Mouse (Mus musculus): ENCODE data around the gene Col5a3. TPM values are rescaled to one million over a fixed set of nuclear protein-coding genes. Genes with fewer than 3 reads are reported as not detected.

Gene Col5a3
- polyA plus RNA-seq, 1 experiment from 2014 or later, result 2.7 TPM

GRCm38 (mm10) chr9:20757087-20757955 lies 57.5 kb downstream of the Col5a3 start:
- Histone ChIP-seq H3K27me3 (replicated peaks) (no peaks in the 10 kb centered on the region), H3K4me2 (replicated peaks) (no peak overlapping the region), H3K9ac (no peak overlapping the region), H3K27ac (no peak overlapping the region), H3K9me3 (no peaks in the 10 kb centered on the region), H3K4me3 (replicated peaks) (no peak overlapping the region), H3K4me1 (replicated peaks) (no peaks in the 10 kb centered on the region), H3K36me3 (no peaks in the 10 kb centered on the region)
- peak; percentile 76 for ATAC-seq
- 64% methylated on average over 6 of the region's 6 CpGs for WGBS

GRCm38 (mm10) chr9:20756081-20756700 lies 58.7 kb downstream of the Col5a3 start:
- Histone ChIP-seq H3K27ac (no peak overlapping the region), H3K27me3 (replicated peaks) (no peaks in the 10 kb centered on the region), H3K9ac (no peak overlapping the region), H3K9me3 (no peaks in the 10 kb centered on the region), H3K36me3 (no peaks in the 10 kb centered on the region), H3K4me3 (replicated peaks) (no peak overlapping the region), H3K4me1 (replicated peaks) (no peaks in the 10 kb centered on the region), H3K4me2 (replicated peaks) (no peak overlapping the region)
- 84% methylated on average over 4 of the region's 4 CpGs for WGBS
- ATAC-seq, result no peak

GRCm38 (mm10) chr9:20754335-20754734 lies 60.5 kb downstream of the Col5a3 start:
- H3K9me3 ChIP-seq, result no peaks in the 10 kb centered on the region
- H3K27ac ChIP-seq, result no peak overlapping the region
- no peak for ATAC-seq
- H3K27me3 ChIP-seq (replicated peaks), result no peaks in the 10 kb centered on the region
- H3K4me2 ChIP-seq (replicated peaks), result no peak overlapping the region
- H3K4me1 ChIP-seq (replicated peaks), result no peaks in the 10 kb centered on the region
- 79% methylated on average over 2 of the region's 2 CpGs for WGBS
- H3K9ac ChIP-seq, result no peak overlapping the region
- H3K4me3 ChIP-seq (replicated peaks), result no peak overlapping the region
- no peaks in the 10 kb centered on the region for H3K36me3 ChIP-seq

- Histone ChIP-seq H3K4me2 (replicated peaks) (no peak overlapping the region), H3K36me3 (no peaks in the 10 kb centered on the region), H3K9ac (no peak overlapping the region), H3K27ac (no peak overlapping the region), H3K4me1 (replicated peaks) (no peaks in the 10 kb centered on the region), H3K4me3 (replicated peaks) (no peak overlapping the region), H3K9me3 (no peaks in the 10 kb centered on the region), H3K27me3 (replicated peaks) (peaks cover 11% of the 10 kb centered on the region)
- peak; percentile 34; the same call in 1 of the 2 replicates for ATAC-seq
- WGBS, result 55% methylated on average over 6 of the region's 6 CpGs
Measured at GRCm38 (mm10) chr9:20751477-20752029, 63.3 kb downstream of the Col5a3 start.

GRCm38 (mm10) chr9:20749213-20749612 lies 65.7 kb downstream of the Col5a3 start:
- Histone ChIP-seq H3K27me3 (replicated peaks) (peaks cover 34% of the 10 kb centered on the region), H3K4me2 (replicated peaks) (no peak overlapping the region), H3K4me3 (replicated peaks) (no peak overlapping the region), H3K9me3 (no peaks in the 10 kb centered on the region), H3K4me1 (replicated peaks) (0 out of 2 replicates have a peak, but pooled peaks cover 8% of the 10 kb centered on the region), H3K36me3 (no peaks in the 10 kb centered on the region), H3K9ac (no peak overlapping the region), H3K27ac (no peak overlapping the region)
- WGBS, result 61% methylated on average over 5 of the region's 5 CpGs
- ATAC-seq, result no peak

GRCm38 (mm10) chr9:20748540-20748939 lies 66.3 kb downstream of the Col5a3 start:
- no peak overlapping the region for H3K27ac ChIP-seq
- H3K4me3 ChIP-seq (replicated peaks), result no peak overlapping the region
- H3K9me3 ChIP-seq, result no peaks in the 10 kb centered on the region
- peaks cover 41% of the 10 kb centered on the region for H3K27me3 ChIP-seq (replicated peaks)
- no peak for ATAC-seq
- 0 out of 2 replicates have a peak, but pooled peaks cover 8% of the 10 kb centered on the region for H3K4me1 ChIP-seq (replicated peaks)
- H3K36me3 ChIP-seq, result no peaks in the 10 kb centered on the region
- no peak overlapping the region for H3K9ac ChIP-seq
- 76% methylated on average over 3 of the region's 3 CpGs for WGBS
- no peak overlapping the region for H3K4me2 ChIP-seq (replicated peaks)

GRCm38 (mm10) chr9:20747682-20748081 lies 67.2 kb downstream of the Col5a3 start:
- Histone ChIP-seq H3K9me3 (no peaks in the 10 kb centered on the region), H3K4me1 (replicated peaks) (0 out of 2 replicates have a peak, but pooled peaks cover 8% of the 10 kb centered on the region), H3K4me3 (replicated peaks) (no peak overlapping the region), H3K27me3 (replicated peaks) (peaks cover 46% of the 10 kb centered on the region), H3K4me2 (replicated peaks) (no peak overlapping the region), H3K9ac (no peak overlapping the region), H3K27ac (no peak overlapping the region), H3K36me3 (no peaks in the 10 kb centered on the region)
- no peak for ATAC-seq
- WGBS, result 11% methylated on average over 3 of the region's 3 CpGs

- no peaks in the 10 kb centered on the region for H3K9me3 ChIP-seq
- WGBS, result under 1% methylated on average over 50 of the region's 50 CpGs
- H3K4me3 ChIP-seq (replicated peaks), result peak within 1 kb of the TSS; percentile 44
- no peak within 1 kb of the TSS for H3K27ac ChIP-seq
- peak; percentile 77 for ATAC-seq
- peaks cover 50% of the 10 kb centered on the region for H3K27me3 ChIP-seq (replicated peaks)
- H3K4me1 ChIP-seq (replicated peaks), result 0 out of 2 replicates have a peak, but pooled peaks cover 8% of the 10 kb centered on the region
- no peaks in the 10 kb centered on the region for H3K36me3 ChIP-seq
- peak within 1 kb of the TSS; percentile 37 for H3K9ac ChIP-seq
- peak within 1 kb of the TSS; percentile 82 for H3K4me2 ChIP-seq (replicated peaks)
Measured at GRCm38 (mm10) chr9:20746017-20746660, 68.7 kb downstream of the Col5a3 start, which contains the start of gene Olfm2. Olfm2 (minus strand) TSS chr9:20746349.

GRCm38 (mm10) chr9:20745129-20745966 lies 69.5 kb downstream of the Col5a3 start:
- Histone ChIP-seq H3K4me2 (replicated peaks) (peak overlapping the region; percentile 82), H3K4me1 (replicated peaks) (0 out of 2 replicates have a peak, but pooled peaks cover 10% of the 10 kb centered on the region), H3K27me3 (replicated peaks) (peaks cover 50% of the 10 kb centered on the region), H3K9ac (peak overlapping the region; percentile 37), H3K27ac (no peak overlapping the region), H3K9me3 (no peaks in the 10 kb centered on the region), H3K36me3 (no peaks in the 10 kb centered on the region), H3K4me3 (replicated peaks) (peak overlapping the region; percentile 44)
- peak; percentile 9; the same call in 1 of the 2 replicates for ATAC-seq
- WGBS, result 13% methylated on average over 17 of the region's 17 CpGs

GRCm38 (mm10) chr9:20743946-20744738 lies 70.7 kb downstream of the Col5a3 start:
- WGBS, result 14% methylated on average over 21 of the region's 22 CpGs
- no peak for ATAC-seq
- no peak overlapping the region for H3K9ac ChIP-seq
- H3K9me3 ChIP-seq, result no peaks in the 10 kb centered on the region
- H3K4me2 ChIP-seq (replicated peaks), result no peak overlapping the region
- H3K27me3 ChIP-seq (replicated peaks), result peaks cover 50% of the 10 kb centered on the region
- H3K27ac ChIP-seq, result no peak overlapping the region
- no peak overlapping the region for H3K4me3 ChIP-seq (replicated peaks)
- 0 out of 2 replicates have a peak, but pooled peaks cover 10% of the 10 kb centered on the region for H3K4me1 ChIP-seq (replicated peaks)
- no peaks in the 10 kb centered on the region for H3K36me3 ChIP-seq

GRCm38 (mm10) chr9:20740407-20740806 lies 74.5 kb downstream of the Col5a3 start:
- no peak overlapping the region for H3K4me3 ChIP-seq (replicated peaks)

More at GRCm38 (mm10) chr9:20740407-20740806, 74.5 kb downstream of the Col5a3 start:
- Histone ChIP-seq H3K27ac (no peak overlapping the region), H3K4me2 (replicated peaks) (peak overlapping the region; percentile 45), H3K4me1 (replicated peaks) (0 out of 2 replicates have a peak, but pooled peaks cover 4% of the 10 kb centered on the region), H3K9ac (0 out of 2 replicates have a peak overlapping the region, but pooled peaks have one; percentile 2), H3K9me3 (no peaks in the 10 kb centered on the region), H3K36me3 (no peaks in the 10 kb centered on the region), H3K27me3 (replicated peaks) (peaks cover 28% of the 10 kb centered on the region)
- WGBS, result 2% methylated on average over 12 of the region's 12 CpGs
- peak; percentile 87 for ATAC-seq
